Mouse (Mus musculus): ENCODE measurements around the gene Cpne1.

The Cpne1 gene

GRCm38 (mm10) chr2:156079674-156080073 lies 32.1 kb downstream of the Cpne1 start:
- DNase-seq (ENCODE audit: low read depth): no peak

DNA sequence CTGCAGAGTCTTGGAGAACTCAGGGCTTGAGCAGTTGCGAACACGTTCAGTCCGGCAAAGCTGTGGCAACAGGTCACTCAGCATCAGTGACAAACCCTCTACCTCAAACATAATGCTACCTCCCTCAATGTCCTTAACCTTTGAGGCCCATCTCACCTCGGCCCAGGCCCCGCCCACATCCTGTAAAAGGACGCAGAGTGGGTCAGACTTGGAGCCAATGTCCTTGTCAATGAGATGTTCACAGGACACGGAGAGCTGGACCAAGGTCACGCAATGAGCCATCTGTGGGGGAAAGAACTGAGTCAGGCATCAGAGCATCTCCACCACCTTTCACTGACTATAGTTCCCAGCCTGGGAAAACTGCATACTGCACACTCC lies 32.6 kb downstream of the Cpne1 start:
- no peak for DNase-seq (ENCODE audit: low read depth)

- no peak for DNase-seq (ENCODE audit: low read depth)
Observed at GRCm38 (mm10) chr2:156078421-156079182, 33.2 kb downstream of the Cpne1 start.

DNA sequence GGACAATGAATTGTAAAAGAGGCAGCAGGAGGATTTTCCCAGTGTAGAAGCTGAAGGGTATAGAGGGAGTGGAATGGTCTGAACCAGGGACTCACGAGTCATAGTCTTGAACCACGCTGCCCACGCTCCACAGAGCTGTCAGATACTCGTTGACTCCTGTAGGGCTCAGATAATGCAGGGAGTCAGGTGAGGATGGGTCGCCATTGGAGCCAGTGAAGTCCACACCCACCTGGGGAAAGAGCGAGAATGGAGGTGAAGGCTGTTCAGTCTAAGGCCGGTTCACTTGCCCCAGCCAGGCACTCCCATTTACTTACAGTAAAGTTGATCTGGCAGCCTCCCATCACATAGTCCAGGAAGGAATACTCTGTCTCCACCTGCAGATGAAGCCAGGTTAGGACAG lies 34.3 kb downstream of the Cpne1 start:
- no peak for DNase-seq (ENCODE audit: low read depth)

DNA sequence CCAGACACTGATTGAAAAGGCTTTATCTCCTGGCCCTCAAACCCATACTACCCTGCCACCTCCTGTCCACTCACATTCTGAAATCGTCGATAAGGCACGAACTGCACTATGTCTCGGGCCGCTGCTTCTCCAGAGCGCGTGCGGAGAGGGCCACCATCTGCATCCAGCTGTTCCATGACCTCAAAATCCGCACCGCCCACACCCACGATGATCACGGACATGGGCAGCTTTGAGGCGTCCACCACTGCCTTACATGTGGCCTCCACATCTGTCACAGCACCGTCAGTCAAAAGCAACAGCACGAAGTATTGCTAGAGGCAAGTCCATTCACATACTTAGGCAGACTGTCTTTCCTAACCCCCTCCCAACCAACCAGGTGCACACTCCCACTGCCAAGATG lies 38.0 kb downstream of the Cpne1 start:
- no peak for DNase-seq (ENCODE audit: low read depth)

GRCm38 (mm10) chr2:156071236-156071635 lies 40.5 kb downstream of the Cpne1 start:
- DNase-seq (ENCODE audit: low read depth): no peak

DNA sequence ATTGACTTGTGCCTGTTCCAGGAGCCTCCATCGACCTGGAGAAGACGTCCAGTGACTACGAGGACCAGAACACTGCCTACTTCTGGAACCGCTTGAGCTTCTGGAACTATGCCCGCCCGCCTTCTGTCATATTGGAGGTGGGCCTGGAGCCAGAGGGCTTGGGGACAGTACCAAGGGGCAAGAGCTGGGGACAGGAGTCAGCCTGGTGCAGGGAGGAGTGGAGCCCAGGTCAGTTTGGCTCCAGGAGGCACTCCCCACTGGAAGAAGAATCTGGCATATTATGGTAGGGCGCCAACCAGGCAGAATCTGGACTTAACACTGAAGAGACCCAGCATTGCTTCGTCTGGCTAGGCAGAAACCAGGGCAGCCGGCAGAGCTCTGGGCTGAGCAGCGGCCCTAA lies 43.8 kb downstream of the Cpne1 start:
- no peak for DNase-seq (ENCODE audit: low read depth)

DNA sequence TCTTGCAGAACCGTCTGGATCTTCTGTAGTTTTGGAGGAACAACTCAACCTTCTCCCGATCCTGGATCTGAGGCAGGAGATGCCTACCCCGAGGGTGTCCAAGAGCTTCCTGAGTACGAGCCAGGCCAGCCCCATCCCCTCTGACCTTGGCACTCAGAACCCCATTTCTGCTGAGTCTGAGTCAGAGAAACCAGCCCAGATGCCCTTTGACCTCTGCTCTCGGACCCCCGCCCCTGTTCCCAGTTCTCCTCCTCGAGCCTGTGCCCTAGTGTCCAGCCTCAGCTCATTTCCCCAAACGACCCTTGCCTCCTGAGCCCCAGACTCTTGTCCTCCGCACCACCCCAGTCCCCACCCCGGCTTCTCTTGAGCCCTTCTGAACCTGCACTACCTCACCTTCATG lies 45.6 kb downstream of the Cpne1 start:
- no peak for DNase-seq (ENCODE audit: low read depth)

GRCm38 (mm10) chr2:156065099-156066041 lies 46.4 kb downstream of the Cpne1 start, which contains the start of gene Spag4:
Spag4 (plus strand) TSS chr2:156065175.
- peak; percentile 86 for DNase-seq (ENCODE audit: low read depth)

DNA sequence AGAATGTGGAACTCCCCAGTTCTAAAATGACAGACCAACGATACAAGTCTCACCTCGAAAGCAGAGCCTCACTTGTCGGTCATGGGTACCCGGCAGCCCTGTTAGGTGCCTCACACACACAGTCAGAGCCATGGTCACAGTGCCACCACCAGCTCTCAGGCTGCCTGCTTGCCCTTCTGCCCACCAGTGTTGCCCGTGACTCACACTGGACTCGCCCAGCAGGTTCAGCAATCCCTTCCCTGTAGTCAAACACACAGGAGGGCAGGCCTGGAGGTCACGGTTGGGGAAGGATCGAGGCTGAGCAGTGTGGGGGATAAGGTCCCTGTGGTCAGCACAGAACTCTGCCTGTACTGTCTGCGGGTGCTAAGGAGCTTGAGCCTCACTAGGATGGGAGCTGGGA lies 58.9 kb downstream of the Cpne1 start, which contains the start of gene Fer1l4:
Gene Fer1l4, minus strand, starts transcription at position 132 of the 400 bp plus-strand sequence.
- no peak for DNase-seq (ENCODE audit: low read depth)

GRCm38 (mm10) chr2:156047929-156048328 lies 63.8 kb downstream of the Cpne1 start:
- peak; percentile 67 for DNase-seq (ENCODE audit: low read depth)

- no peak for DNase-seq (ENCODE audit: low read depth)
Observed at GRCm38 (mm10) chr2:156042903-156043302, 68.9 kb downstream of the Cpne1 start.

DNA sequence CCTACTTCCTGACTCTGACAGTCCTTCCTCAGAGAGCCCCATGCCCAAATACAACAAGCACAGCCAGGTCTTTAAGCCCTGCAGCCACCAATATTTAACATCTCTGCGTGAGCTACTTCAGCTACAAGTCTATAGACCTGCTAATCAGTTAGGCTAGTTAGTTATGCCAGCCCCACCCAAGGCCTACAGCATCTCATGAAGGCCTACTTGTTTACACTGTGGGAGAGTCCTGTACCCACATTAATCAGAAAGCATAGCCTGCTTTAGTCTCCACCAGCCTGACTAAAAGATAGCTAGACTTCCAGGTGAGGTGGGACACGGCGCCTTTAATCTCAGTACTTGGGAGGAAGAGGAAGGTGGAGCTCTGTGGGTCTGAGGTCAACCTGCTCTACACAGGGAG lies 72.4 kb downstream of the Cpne1 start:
- no peak for DNase-seq (ENCODE audit: low read depth)

- DNase-seq (ENCODE audit: low read depth): peak; percentile 18
Observed at GRCm38 (mm10) chr2:156025482-156025881, 86.3 kb downstream of the Cpne1 start.

Measured in induced T-regulatory cell, adult 2 months (primary cell).